Mouse (Mus musculus) lung, adult 2 months (tissue): Measurements from ENCODE around the gene Gabrp. TPM values are rescaled to one million over a fixed set of nuclear protein-coding genes. Genes with fewer than 3 reads are reported as not detected.

Experiments used
- DNase-seq: peaks from one replicate; pipeline ENCODE4 v3.0.0; 2022
- H3K4me1 ChIP-seq: fragments of 200-500 bp; 2 replicates; pipeline ENCODE4 v1.6.1; 2011; ENCODE audit warnings: low read length; ENCODE audit not compliant: control insufficient read depth, insufficient read depth
- H3K4me3 ChIP-seq: fragments of 200-500 bp; replicated peaks from 2 replicates; pipeline ENCODE3; 2011; ENCODE audit warnings: low read depth, mild to moderate bottlenecking, control low read depth, low read length; ENCODE audit errors: extremely low read depth
- CTCF ChIP-seq: fragments of 200-500 bp; IDR thresholded peaks from 2 replicates; pipeline ENCODE4 v1.5.1; 2011; ENCODE audit warnings: mild to moderate bottlenecking, low read length, control low read depth; ENCODE audit not compliant: insufficient read depth
- POLR2A ChIP-seq: fragments of 200-500 bp; IDR thresholded peaks from 2 replicates; pipeline ENCODE4 v1.6.1; 2011; ENCODE audit warnings: low read depth, mild to moderate bottlenecking, control low read depth, low read length, borderline replicate concordance; ENCODE audit errors: extremely low read depth
- WGBS: fragments of 180-500 bp; shearing (Covaris S2); methylation state at CpG from one replicate; pipeline ENCODE4 v1.1.7; 2018; 5-methylcytosine and 5-hydroxymethylcytosine counted together
- polyA plus RNA-seq: library from polyadenylated mRNA; depleted of rRNA; stranded (reverse); fragments of >200 nt; gene quantifications from 2 replicates; pipeline ENCODE4 v1.2.3, GENCODE M21; 2012

Gabrp gene
- polyA plus RNA-seq, 1 experiment, result 43.7 TPM

- no peak for TF ChIP-seq CTCF
- TF ChIP-seq POLR2A, result no peak
- DNase-seq, result no peak
- peaks cover 3% of the 10 kb centered on the region; the same call in 1 of the 2 replicates for H3K4me1 ChIP-seq
- 85% methylated on average over 3 of the region's 3 CpGs for WGBS
- H3K4me3 ChIP-seq, result no peak overlapping the region
These were observed 3.8 kb downstream of the Gabrp start for GRCm38 (mm10) chr11:33574944-33575343.

- TF ChIP-seq POLR2A (no peak), CTCF (no peak)
- no peaks in the 10 kb centered on the region for H3K4me1 ChIP-seq
- no peak overlapping the region for H3K4me3 ChIP-seq
- DNase-seq, result peak; percentile 14
These were observed 8.3 kb downstream of the Gabrp start for GRCm38 (mm10) chr11:33570413-33570812.

- Histone ChIP-seq H3K4me1 (no peaks in the 10 kb centered on the region), H3K4me3 (no peak overlapping the region)
- WGBS, result 76% methylated on average over 2 of the region's 2 CpGs
- no peak for TF ChIP-seq POLR2A
- TF ChIP-seq CTCF, result no peak
- DNase-seq, result no peak
These were observed 14.8 kb downstream of the Gabrp start for GRCm38 (mm10) chr11:33563921-33564320.

- WGBS, result 78% methylated on average over 8 of the region's 8 CpGs
- TF ChIP-seq CTCF, result no peak
- no peak for TF ChIP-seq POLR2A
- Histone ChIP-seq H3K4me3 (no peak overlapping the region), H3K4me1 (no peaks in the 10 kb centered on the region)
- no peak for DNase-seq
These were observed 24.6 kb downstream of the Gabrp start for GRCm38 (mm10) chr11:33554123-33554522.

- no peak for TF ChIP-seq CTCF
- no peak for TF ChIP-seq POLR2A
- WGBS, result 72% methylated on average over 14 of the region's 14 CpGs
- DNase-seq, result no peak
- H3K4me3 ChIP-seq, result no peak overlapping the region
- H3K4me1 ChIP-seq, result no peaks in the 10 kb centered on the region
These were observed 27.7 kb downstream of the Gabrp start for GRCm38 (mm10) chr11:33550861-33551560.

GRCm38 (mm10) chr11:33547386-33547785 is 31.4 kb downstream of the Gabrp start:
- 30% methylated on average over 2 of the region's 2 CpGs for WGBS
- no peaks in the 10 kb centered on the region for H3K4me1 ChIP-seq
- H3K4me3 ChIP-seq, result no peak overlapping the region
- no peak for DNase-seq
- TF ChIP-seq CTCF (no peak), POLR2A (no peak)

GRCm38 (mm10) chr11:33544945-33545344 is 33.8 kb downstream of the Gabrp start:
- TF ChIP-seq CTCF (no peak), POLR2A (no peak)
- no peaks in the 10 kb centered on the region for H3K4me1 ChIP-seq
- no peak for DNase-seq
- 80% methylated on average over 2 of the region's 2 CpGs for WGBS
- H3K4me3 ChIP-seq, result no peak overlapping the region

- TF ChIP-seq CTCF (no peak), POLR2A (no peak)
- DNase-seq, result no peak
- 40% methylated on average over 11 of the region's 11 CpGs for WGBS
- no peaks in the 10 kb centered on the region for H3K4me1 ChIP-seq
- H3K4me3 ChIP-seq, result no peak overlapping the region
These were observed 34.6 kb downstream of the Gabrp start for GRCm38 (mm10) chr11:33544121-33544520.

GRCm38 (mm10) chr11:33537390-33538125 is 41.2 kb downstream of the Gabrp start:
- no peak for DNase-seq
- no peak for TF ChIP-seq POLR2A
- no peak for TF ChIP-seq CTCF
- Histone ChIP-seq H3K4me3 (no peak overlapping the region), H3K4me1 (no peaks in the 10 kb centered on the region)
- 79% methylated on average over 5 of the region's 5 CpGs for WGBS

- 90% methylated on average over 3 of the region's 3 CpGs for WGBS
- H3K4me3 ChIP-seq, result no peak overlapping the region
- DNase-seq, result no peak
- TF ChIP-seq CTCF (no peak), POLR2A (no peak)
- H3K4me1 ChIP-seq, result no peaks in the 10 kb centered on the region
These were observed 42.1 kb downstream of the Gabrp start for GRCm38 (mm10) chr11:33536636-33537035.
